Mouse (Mus musculus) heart, adult 10 weeks (tissue): ENCODE data around the gene Pgbd5. TPM values are rescaled to one million over a fixed set of nuclear protein-coding genes. Genes with fewer than 3 reads are reported as not detected.

Source experiments
- polyA plus RNA-seq: library from polyadenylated mRNA; stranded (reverse); fragments of 350-450 nt; fragmentation: Illumina TruSeq; extraction: RNeasy Lipid Tissue Mini Kit (QIAGEN cat#74804); gene quantifications from one replicate; pipeline ENCODE4 v1.2.3, GENCODE M21; 2014; ENCODE audit warnings: low read depth, low replicate concordance

The Pgbd5 gene
- 0.50 TPM for polyA plus RNA-seq

DNA sequence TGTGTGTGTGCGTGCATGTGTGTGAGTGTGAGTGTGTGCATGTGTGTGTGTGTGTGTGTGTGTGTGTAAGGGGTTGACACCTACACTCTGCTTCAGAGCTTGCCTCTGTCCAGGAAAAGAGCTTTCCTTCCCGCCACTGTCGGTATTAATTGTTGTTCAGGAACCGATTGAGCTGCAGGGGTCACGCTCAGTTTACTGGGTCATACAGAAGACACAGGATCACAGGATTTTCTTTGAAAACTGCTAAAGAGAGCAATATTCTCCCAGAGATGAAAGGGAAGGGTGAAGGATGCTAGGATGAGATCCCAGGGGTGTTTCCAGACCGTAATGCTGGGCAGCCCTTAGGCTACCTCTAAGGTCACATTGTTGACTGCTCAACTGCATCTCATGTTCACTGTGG is at the start of gene Pgbd5:
Gene Pgbd5 (minus strand): TSS at position 101 of the 400 bp plus-strand sequence.

Other genes starting within 250 kb of the Pgbd5 start
- gene Galnt2, start 208.3 kb downstream of the Pgbd5 start, polyA plus RNA-seq = 11.9 TPM
- 17.8 TPM for gene Cog2, start 81.1 kb upstream of the Pgbd5 start, polyA plus RNA-seq
- gene Agt, start 130.0 kb upstream of the Pgbd5 start, polyA plus RNA-seq = 5.2 TPM
- not detected for gene Capn9, start 136.5 kb upstream of the Pgbd5 start, polyA plus RNA-seq
- 46.7 TPM for gene 2310022B05Rik, start 223.7 kb upstream of the Pgbd5 start, polyA plus RNA-seq